Mouse (Mus musculus): ENCODE measurements around the gene Olfr592.
"Not testable (repeated sequence)": the region's sequence is repeated elsewhere in the genome, so short reads cannot be mapped to it uniquely, and the experiment has no call there.

GRCm38 (mm10) chr7:103184503-103184902 is at the start of gene Olfr592:
- not testable (repeated sequence) for TF ChIP-seq POLR2A (IDR thresholded peaks at IDR 0.05; ENCODE audit: low read depth, low read length); CTCF (IDR thresholded peaks at IDR 0.05; ENCODE audit: extremely low read depth, insufficient read length, insufficient replicate concordance, low read depth, low read length)
